Mouse (Mus musculus) erythroblast, embryonic 14.5 days (primary cell): ENCODE data around the gene Nectin2.

ENCODE experiments used
- GATA1 ChIP-seq: IDR thresholded peaks from 2 replicates; pipeline ENCODE4 v1.6.1; 2012; ENCODE audit warnings: low read length, inconsistent platforms, mixed read lengths
- TAL1 ChIP-seq: IDR thresholded peaks from 3 replicates; pipeline ENCODE4 v1.6.1; 2012; ENCODE audit warnings: low read length, inconsistent platforms, mixed read lengths

- TF ChIP-seq GATA1 (no peak), TAL1 (no peak)
These were observed 45.0 kb upstream of the Nectin2 start for GRCm38 (mm10) chr7:19795236-19795635.
